Mouse (Mus musculus) cerebellum, adult 2 months (tissue): Measurements from ENCODE around the gene Igf2bp1. TPM values are rescaled to one million over a fixed set of nuclear protein-coding genes. Genes with fewer than 3 reads are reported as not detected.

Experiments
- DNase-seq, 2 experiments: peaks; one replicate each; pipeline ENCODE4 v3.0.0; 2021
- H3K27ac ChIP-seq: fragments of 200-500 bp; 2 replicates; pipeline ENCODE4 v1.5.1; 2012; ENCODE audit warnings: low read length, control low read depth, inconsistent platforms; ENCODE audit not compliant: insufficient read depth
- H3K27me3 ChIP-seq: fragments of 200-500 bp; 2 replicates; pipeline ENCODE4 v1.6.1; 2012; ENCODE audit warnings: inconsistent platforms, mild to moderate bottlenecking, low read length, moderate library complexity; ENCODE audit not compliant: control insufficient read depth, insufficient read depth
- H3K4me1 ChIP-seq: fragments of 200-500 bp; 2 replicates; pipeline ENCODE4 v1.6.1; 2011; ENCODE audit warnings: low read length; ENCODE audit not compliant: control insufficient read depth, insufficient read depth
- H3K4me3 ChIP-seq: fragments of 200-500 bp; replicated peaks from 2 replicates; pipeline ENCODE3; 2011; ENCODE audit warnings: mild to moderate bottlenecking, low read depth, low read length, control low read depth; ENCODE audit not compliant: insufficient read depth
- CTCF ChIP-seq: fragments of 200-500 bp; IDR thresholded peaks from 2 replicates; pipeline ENCODE4 v1.5.1; 2011; ENCODE audit warnings: low read depth, mild to moderate bottlenecking, control low read depth, low read length, moderate library complexity, borderline replicate concordance; ENCODE audit not compliant: insufficient read depth
- POLR2A ChIP-seq: fragments of 200-500 bp; IDR thresholded peaks from 2 replicates; pipeline ENCODE4 v1.6.1; 2011; ENCODE audit warnings: low read length, control low read depth, borderline replicate concordance; ENCODE audit not compliant: insufficient read depth
- WGBS: fragments of 180-500 bp; shearing (Covaris S2); methylation state at CpG from one replicate; pipeline ENCODE4 v1.1.7; 2018; 5-methylcytosine and 5-hydroxymethylcytosine counted together
- polyA plus RNA-seq: library from polyadenylated mRNA; depleted of rRNA; stranded (reverse); fragments of >200 nt; gene quantifications from 2 replicates; pipeline ENCODE4 v1.2.3, GENCODE M21; 2012

Igf2bp1 gene
- polyA plus RNA-seq, 1 experiment: not detected

- Histone ChIP-seq H3K27ac (no peak overlapping the region), H3K4me3 (no peak overlapping the region), H3K27me3 (peaks cover 31% of the 10 kb centered on the region; the same call in 1 of the 2 replicates), H3K4me1 (no peaks in the 10 kb centered on the region)
- no peak for DNase-seq
- WGBS: 3% methylated on average over 57 of the region's 57 CpGs
- TF ChIP-seq POLR2A: no peak
- no peak for TF ChIP-seq CTCF
These were observed 842 bp downstream of the Igf2bp1 start for GRCm38 (mm10) chr11:96004793-96005402.

DNA sequence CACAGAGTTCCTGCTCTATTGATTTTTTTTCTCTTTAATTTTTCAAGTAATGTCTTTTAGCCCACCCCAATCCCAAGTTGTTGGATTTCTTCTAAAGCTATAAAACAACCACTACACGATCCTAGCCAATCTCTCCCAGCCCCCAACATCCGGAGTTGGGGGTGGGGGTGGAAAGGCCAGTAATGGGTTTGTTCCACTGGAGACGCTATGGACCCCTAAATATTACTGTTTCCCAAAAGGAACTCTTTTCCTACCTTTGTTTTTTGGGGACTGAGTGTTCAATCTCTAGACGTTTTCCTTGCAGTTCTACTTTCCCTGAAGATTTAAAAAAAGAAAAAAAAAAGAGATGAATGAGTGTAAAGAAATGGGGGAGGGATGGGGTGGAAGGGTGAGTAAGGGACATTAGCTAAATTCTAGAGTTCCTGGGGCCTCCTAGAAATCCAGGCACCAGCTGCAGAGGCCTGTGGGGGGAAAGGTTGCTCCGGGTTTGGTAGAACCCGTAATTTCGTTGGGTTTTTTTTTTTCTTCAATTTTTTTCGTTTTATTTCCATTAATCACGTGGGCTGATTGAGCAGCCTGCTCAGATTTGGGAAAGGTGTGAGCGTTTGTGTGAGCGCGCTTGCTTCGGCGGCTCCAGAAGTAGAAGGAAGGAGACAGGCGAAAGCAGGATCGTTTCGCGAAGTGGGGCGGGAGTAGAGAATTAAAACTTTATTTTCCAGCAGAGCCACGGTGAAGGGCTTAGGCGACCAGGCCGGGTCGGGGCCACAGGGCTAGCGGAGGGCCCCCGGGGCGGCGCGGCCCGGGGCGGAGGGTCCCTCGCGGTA, 1.6 kb downstream of the Igf2bp1 start:
- DNase-seq: peak in 1 of 2 experiments; percentile 32
- H3K4me1 ChIP-seq: no peaks in the 10 kb centered on the region
- TF ChIP-seq CTCF (no peak), POLR2A (no peak)
- WGBS: 8% methylated on average over 32 of the region's 32 CpGs
- peaks cover 31% of the 10 kb centered on the region; the same call in 1 of the 2 replicates for H3K27me3 ChIP-seq
- no peak overlapping the region for H3K27ac ChIP-seq
- H3K4me3 ChIP-seq: no peak overlapping the region

DNA sequence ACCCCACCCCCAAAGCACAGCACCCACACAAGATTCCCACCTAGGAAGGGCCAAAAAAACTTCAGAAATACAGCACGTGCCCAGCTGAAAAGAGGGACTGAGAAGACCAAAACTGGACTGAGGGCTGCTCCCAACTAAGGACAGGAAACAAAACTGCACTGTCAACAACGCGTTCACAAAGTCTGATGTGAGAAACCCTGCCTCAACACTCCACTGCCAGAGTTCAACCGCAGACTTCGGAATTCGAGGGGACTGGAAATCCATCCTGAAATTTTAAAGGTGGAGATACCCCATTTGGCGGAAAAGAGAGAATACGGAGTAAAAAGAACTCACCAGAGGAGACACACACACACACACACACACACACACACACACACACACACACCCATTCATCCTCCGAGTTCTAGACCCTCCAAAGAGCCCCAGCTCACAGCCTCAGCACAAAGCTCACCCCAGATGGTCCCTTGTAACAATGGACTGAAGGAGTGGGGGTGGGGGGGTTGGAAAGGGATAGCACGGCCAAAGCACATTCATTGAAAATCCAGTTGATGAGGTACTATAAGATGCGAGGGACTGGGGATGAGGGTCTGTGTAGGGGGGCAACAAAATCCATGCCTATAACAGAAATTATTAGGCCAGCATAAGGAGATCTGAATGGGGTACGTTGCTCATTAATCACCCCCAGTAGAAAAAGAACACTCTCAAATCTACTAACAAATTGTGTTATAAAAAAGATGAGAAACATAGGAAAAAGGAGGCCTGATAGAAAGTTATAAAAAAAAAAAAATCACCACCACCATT, 2.4 kb downstream of the Igf2bp1 start:
- TF ChIP-seq CTCF: no peak
- no peak for TF ChIP-seq POLR2A
- WGBS: 19% methylated on average over 12 of the region's 12 CpGs
- Histone ChIP-seq H3K4me3 (no peak overlapping the region), H3K4me1 (no peaks in the 10 kb centered on the region), H3K27ac (no peak overlapping the region), H3K27me3 (peaks cover 31% of the 10 kb centered on the region; the same call in 1 of the 2 replicates)
- no peak for DNase-seq

- H3K4me1 ChIP-seq: no peaks in the 10 kb centered on the region
- DNase-seq: no peak
- TF ChIP-seq CTCF: no peak
- TF ChIP-seq POLR2A: no peak
- 91% methylated on average over 8 of the region's 8 CpGs for WGBS
- no peak overlapping the region for H3K27ac ChIP-seq
- H3K4me3 ChIP-seq: no peak overlapping the region
- peaks cover 1% of the 10 kb centered on the region; the same call in 1 of the 2 replicates for H3K27me3 ChIP-seq
These were observed 11.6 kb downstream of the Igf2bp1 start for GRCm38 (mm10) chr11:95994151-95994550.

DNA sequence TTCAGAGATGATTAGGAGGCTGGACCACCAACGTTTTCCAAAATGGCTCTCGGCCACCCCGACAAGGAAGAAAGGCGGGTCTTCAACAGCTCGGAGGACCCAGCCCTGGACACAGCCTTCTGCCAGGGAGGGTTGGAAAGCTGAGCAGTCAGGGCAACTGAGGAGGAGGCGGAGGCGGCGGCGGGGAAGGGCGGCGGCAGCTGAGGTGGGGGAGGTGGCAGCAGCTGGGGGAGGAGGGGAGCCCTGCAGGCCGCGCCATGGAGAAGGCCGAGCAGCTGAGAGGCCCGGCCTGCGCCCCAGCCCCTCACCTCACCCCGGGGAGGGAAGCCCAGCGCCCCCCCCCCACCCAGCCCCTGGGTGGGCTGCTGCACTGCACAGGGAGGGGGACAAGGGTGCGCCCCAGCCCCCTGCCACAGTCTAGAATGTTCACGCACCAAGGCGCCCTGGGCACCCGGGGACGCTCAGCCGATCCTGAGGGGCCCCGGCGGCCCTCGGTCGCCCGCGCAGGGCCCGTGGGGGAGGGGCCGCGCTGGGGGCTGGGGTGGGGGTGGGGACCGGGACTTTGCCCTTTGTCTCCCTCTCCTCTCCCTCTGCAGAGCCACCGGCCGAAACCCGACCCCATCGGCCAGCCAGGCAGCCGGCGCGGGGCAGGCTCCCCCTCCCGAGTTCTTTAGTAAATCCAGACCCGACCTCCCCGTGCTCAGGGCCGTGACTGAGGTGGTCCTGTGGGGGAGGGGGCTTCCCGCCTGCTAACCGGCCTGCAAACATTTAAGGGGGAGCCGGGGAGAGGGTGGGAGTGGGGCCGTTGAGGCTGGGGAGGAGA, 14.6 kb downstream of the Igf2bp1 start:
- 5% methylated on average over 48 of the region's 49 CpGs for WGBS
- Histone ChIP-seq H3K4me3 (no peak overlapping the region), H3K27me3 (peaks cover 1% of the 10 kb centered on the region; the same call in 1 of the 2 replicates), H3K27ac (no peak overlapping the region), H3K4me1 (no peaks in the 10 kb centered on the region)
- TF ChIP-seq CTCF (no peak), POLR2A (no peak)
- no peak for DNase-seq

GRCm38 (mm10) chr11:95990431-95990830, 15.3 kb downstream of the Igf2bp1 start:
- TF ChIP-seq POLR2A: no peak

GRCm38 (mm10) chr11:95989864-95990263, 15.9 kb downstream of the Igf2bp1 start:
- 76% methylated on average over 8 of the region's 8 CpGs for WGBS
- no peak overlapping the region for H3K27ac ChIP-seq

More at GRCm38 (mm10) chr11:95990431-95990830, 15.3 kb downstream of the Igf2bp1 start:
- H3K4me1 ChIP-seq: no peaks in the 10 kb centered on the region
- no peak overlapping the region for H3K27ac ChIP-seq
- 72% methylated on average over 4 of the region's 4 CpGs for WGBS
- no peak overlapping the region for H3K4me3 ChIP-seq
- peaks cover 1% of the 10 kb centered on the region; the same call in 1 of the 2 replicates for H3K27me3 ChIP-seq
- no peak for DNase-seq

More at GRCm38 (mm10) chr11:95989864-95990263, 15.9 kb downstream of the Igf2bp1 start:
- DNase-seq: no peak
- Histone ChIP-seq H3K4me1 (no peaks in the 10 kb centered on the region), H3K4me3 (no peak overlapping the region), H3K27me3 (peaks cover 1% of the 10 kb centered on the region; the same call in 1 of the 2 replicates)
- no peak for TF ChIP-seq POLR2A
